Mouse (Mus musculus) intestine, embryonic 15.5 days (tissue): ENCODE results near the gene Arf3. TPM values are rescaled to one million over a fixed set of nuclear protein-coding genes. Genes with fewer than 3 reads are reported as not detected.

Experiments used
- ATAC-seq: fragments of 200-750 bp; cut with Nextera tagmentation; 2 replicates; pipeline ENCODE4 v1.8.0; 2017; ENCODE audit warnings: moderate TSS enrichment, moderate library complexity
- H3K27ac ChIP-seq: fragments of 300-500 bp; sonication (generic); 2 replicates; pipeline ENCODE4 v1.5.1; 2015; ENCODE audit warnings: mild to moderate bottlenecking, inconsistent platforms
- H3K27me3 ChIP-seq: fragments of 300-500 bp; sonication (generic); replicated peaks from 2 replicates; pipeline ENCODE4 v1.6.1; 2015; ENCODE audit warnings: inconsistent platforms
- H3K36me3 ChIP-seq: fragments of 300-500 bp; sonication (generic); 2 replicates; pipeline ENCODE4 v1.6.1; 2015; ENCODE audit warnings: inconsistent platforms
- H3K4me1 ChIP-seq: fragments of 300-500 bp; sonication (generic); replicated peaks from 2 replicates; pipeline ENCODE4 v1.6.1; 2015; ENCODE audit warnings: inconsistent platforms
- H3K4me2 ChIP-seq: fragments of 300-500 bp; sonication (generic); replicated peaks from 2 replicates; pipeline ENCODE4 v1.6.1; 2015; ENCODE audit warnings: mild to moderate bottlenecking, inconsistent platforms
- H3K4me3 ChIP-seq: fragments of 300-500 bp; sonication (generic); replicated peaks from 2 replicates; pipeline ENCODE4 v1.5.1; 2015; ENCODE audit warnings: inconsistent platforms
- H3K9ac ChIP-seq: fragments of 300-500 bp; sonication (generic); 2 replicates; pipeline ENCODE4 v1.6.1; 2015; ENCODE audit warnings: inconsistent platforms
- H3K9me3 ChIP-seq: fragments of 300-500 bp; sonication (generic); 2 replicates; pipeline ENCODE4 v1.6.1; 2016; ENCODE audit warnings: inconsistent platforms
- WGBS: fragments of 180-500 bp; shearing (Covaris S2); methylation state at CpG from one replicate; pipeline ENCODE4 v1.1.7; 2015; 5-methylcytosine and 5-hydroxymethylcytosine counted together
- polyA plus RNA-seq: library from polyadenylated mRNA; unstranded; fragments of >200 nt; fragmentation: Nextera tagmentation; extraction: Ambion mirVana; gene quantifications from 2 replicates; pipeline ENCODE4 v1.2.1, GENCODE M21; 2015

Arf3 gene
- polyA plus RNA-seq, 1 experiment from 2014 or later, result 39.8 TPM

- Histone ChIP-seq H3K4me3 (no peak overlapping the region), H3K4me1 (peaks cover 26% of the 10 kb centered on the region), H3K9ac (no peak overlapping the region), H3K27me3 (0 out of 2 replicates have a peak, but pooled peaks cover 3% of the 10 kb centered on the region), H3K4me2 (no peak overlapping the region), H3K27ac (no peak overlapping the region), H3K9me3 (no peaks in the 10 kb centered on the region), H3K36me3 (no peaks in the 10 kb centered on the region)
- 69% methylated on average over 4 of the region's 4 CpGs for WGBS
- no peak for ATAC-seq
Observed at GRCm38 (mm10) chr15:98726079-98726478, 36.9 kb downstream of the Arf3 start.

- Histone ChIP-seq H3K9ac (no peak overlapping the region), H3K4me2 (peak overlapping the region; percentile 27), H3K4me1 (peaks cover 26% of the 10 kb centered on the region), H3K27ac (no peak overlapping the region), H3K27me3 (0 out of 2 replicates have a peak, but pooled peaks cover 3% of the 10 kb centered on the region), H3K36me3 (no peaks in the 10 kb centered on the region), H3K4me3 (no peak overlapping the region), H3K9me3 (no peaks in the 10 kb centered on the region)
- WGBS, result 33% methylated on average over 19 of the region's 19 CpGs
- ATAC-seq, result no peak
Observed at GRCm38 (mm10) chr15:98724441-98724840, 38.6 kb downstream of the Arf3 start.

- H3K4me3 ChIP-seq, result no peak overlapping the region
- H3K9ac ChIP-seq, result no peak overlapping the region
- H3K27ac ChIP-seq, result no peak overlapping the region
- H3K4me2 ChIP-seq, result no peak overlapping the region
- H3K27me3 ChIP-seq, result 0 out of 2 replicates have a peak, but pooled peaks cover 3% of the 10 kb centered on the region
- H3K4me1 ChIP-seq, result peaks cover 21% of the 10 kb centered on the region
- no peaks in the 10 kb centered on the region for H3K36me3 ChIP-seq
- 53% methylated on average over 14 of the region's 14 CpGs for WGBS
- no peaks in the 10 kb centered on the region for H3K9me3 ChIP-seq
- ATAC-seq, result no peak
Observed at GRCm38 (mm10) chr15:98722854-98723253, 40.2 kb downstream of the Arf3 start.

- Histone ChIP-seq H3K27ac (no peak overlapping the region), H3K9me3 (no peaks in the 10 kb centered on the region), H3K4me2 (no peak overlapping the region), H3K4me3 (no peak overlapping the region), H3K27me3 (0 out of 2 replicates have a peak, but pooled peaks cover 3% of the 10 kb centered on the region), H3K9ac (no peak overlapping the region), H3K36me3 (no peaks in the 10 kb centered on the region), H3K4me1 (peaks cover 19% of the 10 kb centered on the region)
- ATAC-seq, result no peak
- 84% methylated on average over 8 of the region's 8 CpGs for WGBS
Observed at GRCm38 (mm10) chr15:98722191-98722590, 40.8 kb downstream of the Arf3 start.

GRCm38 (mm10) chr15:98717301-98717700 lies 45.7 kb downstream of the Arf3 start:
- Histone ChIP-seq H3K27ac (no peak overlapping the region), H3K36me3 (no peaks in the 10 kb centered on the region), H3K4me3 (no peak overlapping the region), H3K4me2 (no peak overlapping the region), H3K4me1 (no peaks in the 10 kb centered on the region), H3K9me3 (no peaks in the 10 kb centered on the region), H3K9ac (no peak overlapping the region), H3K27me3 (0 out of 2 replicates have a peak, but pooled peaks cover 3% of the 10 kb centered on the region)
- 68% methylated on average over 16 of the region's 16 CpGs for WGBS
- ATAC-seq, result no peak

GRCm38 (mm10) chr15:98714230-98714652 lies 48.8 kb downstream of the Arf3 start:
- Histone ChIP-seq H3K4me3 (no peak overlapping the region), H3K4me1 (no peaks in the 10 kb centered on the region), H3K36me3 (no peaks in the 10 kb centered on the region), H3K27me3 (no peaks in the 10 kb centered on the region), H3K27ac (no peak overlapping the region), H3K4me2 (no peak overlapping the region), H3K9ac (no peak overlapping the region), H3K9me3 (no peaks in the 10 kb centered on the region)
- ATAC-seq, result 0 out of 2 replicates have a peak, but pooled peaks have one; percentile 51
- 70% methylated on average over 5 of the region's 5 CpGs for WGBS

GRCm38 (mm10) chr15:98710442-98710841 lies 52.6 kb downstream of the Arf3 start:
- 0 out of 2 replicates have a peak, but pooled peaks cover 4% of the 10 kb centered on the region for H3K27me3 ChIP-seq
- no peaks in the 10 kb centered on the region for H3K36me3 ChIP-seq
- H3K4me2 ChIP-seq, result no peak overlapping the region
- H3K4me1 ChIP-seq, result no peaks in the 10 kb centered on the region
- no peak overlapping the region for H3K9ac ChIP-seq
- no peak overlapping the region for H3K4me3 ChIP-seq
- no peak for ATAC-seq
- WGBS, result 17% methylated on average over 9 of the region's 9 CpGs
- H3K9me3 ChIP-seq, result no peaks in the 10 kb centered on the region
- no peak overlapping the region for H3K27ac ChIP-seq

GRCm38 (mm10) chr15:98707766-98708372 lies 55.1 kb downstream of the Arf3 start, which contains the start of gene Ccdc65:
Gene Ccdc65 (plus strand): TSS chr15:98708207.
- Histone ChIP-seq H3K9ac (0 out of 2 replicates have a peak within 1 kb of the TSS, but pooled peaks have one; percentile 14), H3K36me3 (no peaks in the 10 kb centered on the region), H3K4me3 (peak within 1 kb of the TSS; percentile 29), H3K4me2 (peak within 1 kb of the TSS; percentile 57), H3K27ac (no peak within 1 kb of the TSS), H3K4me1 (no peaks in the 10 kb centered on the region), H3K9me3 (no peaks in the 10 kb centered on the region), H3K27me3 (peaks cover 16% of the 10 kb centered on the region; the same call in 1 of the 2 replicates)
- 20% methylated on average over 16 of the region's 16 CpGs for WGBS
- peak; percentile 67 for ATAC-seq

GRCm38 (mm10) chr15:98704312-98704711 lies 58.7 kb downstream of the Arf3 start:
- Histone ChIP-seq H3K27me3 (peaks cover 40% of the 10 kb centered on the region), H3K4me2 (no peak overlapping the region)

GRCm38 (mm10) chr15:98699190-98700105 lies 63.6 kb downstream of the Arf3 start:
- Histone ChIP-seq H3K36me3 (no peaks in the 10 kb centered on the region), H3K4me2 (peak overlapping the region; percentile 69), H3K27me3 (peaks cover 35% of the 10 kb centered on the region), H3K9me3 (no peaks in the 10 kb centered on the region), H3K4me3 (peak overlapping the region; percentile 35), H3K27ac (no peak overlapping the region), H3K9ac (no peak overlapping the region), H3K4me1 (0 out of 2 replicates have a peak, but pooled peaks cover 2% of the 10 kb centered on the region)
- WGBS, result 4% methylated on average over 40 of the region's 40 CpGs
- ATAC-seq, result peak; percentile 88

More at GRCm38 (mm10) chr15:98704312-98704711, 58.7 kb downstream of the Arf3 start:
- Histone ChIP-seq H3K4me1 (0 out of 2 replicates have a peak, but pooled peaks cover 2% of the 10 kb centered on the region), H3K36me3 (no peaks in the 10 kb centered on the region), H3K27ac (no peak overlapping the region), H3K4me3 (no peak overlapping the region), H3K9ac (no peak overlapping the region), H3K9me3 (no peaks in the 10 kb centered on the region)
- no peak for ATAC-seq
- WGBS, result 59% methylated on average over 9 of the region's 9 CpGs

GRCm38 (mm10) chr15:98696216-98696615 lies 66.8 kb downstream of the Arf3 start:
- Histone ChIP-seq H3K27ac (no peak overlapping the region), H3K9me3 (no peaks in the 10 kb centered on the region), H3K4me2 (no peak overlapping the region), H3K27me3 (peaks cover 17% of the 10 kb centered on the region), H3K4me1 (peaks cover 2% of the 10 kb centered on the region; the same call in 1 of the 2 replicates), H3K9ac (no peak overlapping the region), H3K4me3 (no peak overlapping the region), H3K36me3 (no peaks in the 10 kb centered on the region)
- ATAC-seq, result no peak
- 48% methylated on average over 8 of the region's 8 CpGs for WGBS

- WGBS, result 46% methylated on average over 9 of the region's 9 CpGs
- ATAC-seq, result no peak
- Histone ChIP-seq H3K27ac (no peak overlapping the region), H3K9ac (no peak overlapping the region), H3K9me3 (no peaks in the 10 kb centered on the region), H3K27me3 (peaks cover 13% of the 10 kb centered on the region), H3K36me3 (no peaks in the 10 kb centered on the region), H3K4me1 (peaks cover 2% of the 10 kb centered on the region; the same call in 1 of the 2 replicates), H3K4me2 (no peak overlapping the region), H3K4me3 (no peak overlapping the region)
Observed at GRCm38 (mm10) chr15:98695726-98696125, 67.3 kb downstream of the Arf3 start.
